Mouse (Mus musculus): ENCODE results near the gene Lrrc23. TPM values are rescaled to one million over a fixed set of nuclear protein-coding genes. Genes with fewer than 3 reads are reported as not detected.

Gene Lrrc23
- total and polyA plus RNA-seq, 2 experiments from 2014 or later = 13.7 to 14.7 TPM

- ATAC-seq (no peak), DNase-seq (no peak)
- Histone ChIP-seq H3K9ac (no peak overlapping the region), H3K36me3 (ENCODE audit: insufficient read depth) (peaks cover 68% of the 10 kb centered on the region), H3K4me3 (ENCODE audit: low read depth, low read length) (no peak overlapping the region), H3K4me2 (ENCODE audit: low read depth) (no peak overlapping the region), H3K27ac (ENCODE audit: low read depth, low read length) (no peak overlapping the region), H3K4me1 (ENCODE audit: insufficient read depth) (peaks cover 17% of the 10 kb centered on the region), H3K9me3 (ENCODE audit: low read length) (no peaks in the 10 kb centered on the region), H3K27me3 (ENCODE audit: insufficient read depth, low read length) (no peaks in the 10 kb centered on the region)
- WGBS = 86% methylated on average over 4 of the region's 4 CpGs
- no peak for TF ChIP-seq CTCF (IDR thresholded peaks at IDR 0.05; ENCODE audit: low read depth)
Measured at GRCm38 (mm10) chr6:124816611-124817010, 37.1 kb upstream of the Lrrc23 start.

DNA sequence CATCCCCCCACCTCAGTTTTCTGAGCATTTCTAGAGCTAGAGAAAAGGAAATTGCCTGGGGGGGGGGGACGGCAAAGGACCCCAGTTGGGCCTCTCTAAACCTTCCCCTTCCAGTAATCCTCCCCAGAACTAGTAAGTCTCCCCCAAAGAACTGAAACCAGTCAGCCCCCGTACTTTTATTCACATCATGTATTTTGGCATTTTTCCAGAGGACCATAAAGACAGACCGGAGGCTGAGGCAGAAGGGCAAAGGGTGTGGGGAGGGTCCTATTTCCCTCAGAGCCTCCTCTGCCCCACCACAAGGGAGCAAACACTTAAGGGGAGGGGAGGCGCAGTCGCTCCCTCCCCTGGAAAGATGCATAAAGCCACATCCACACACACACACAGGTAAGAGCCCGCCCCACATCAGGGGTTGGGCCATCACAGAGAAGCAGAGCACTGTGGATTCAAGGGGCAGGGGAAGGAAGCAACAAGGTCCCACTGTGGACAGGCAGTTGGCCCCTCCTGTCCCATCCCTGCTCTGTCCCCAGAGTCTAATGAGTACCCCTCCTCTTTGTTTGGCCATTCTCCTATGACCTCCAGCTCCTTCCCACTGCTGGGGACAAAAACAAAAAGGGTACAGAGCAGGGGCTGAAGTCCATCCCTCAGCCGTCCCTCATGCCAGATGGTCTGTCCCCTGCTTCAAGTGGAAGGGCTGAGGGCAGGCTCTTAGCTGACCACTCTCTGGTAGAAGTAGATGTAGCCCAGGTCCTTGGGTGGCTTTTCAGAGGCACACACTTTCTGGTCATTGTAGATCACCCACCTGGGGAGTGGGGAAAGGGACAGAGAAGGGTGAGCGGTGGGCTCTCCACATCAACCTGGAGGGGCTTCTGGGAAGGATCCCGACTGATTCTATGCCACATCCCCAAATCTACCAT is 35.6 kb upstream of the Lrrc23 start:
- Histone ChIP-seq H3K36me3 (ENCODE audit: insufficient read depth) (peaks cover 59% of the 10 kb centered on the region), H3K4me1 (ENCODE audit: insufficient read depth) (peaks cover 17% of the 10 kb centered on the region), H3K4me2 (ENCODE audit: low read depth) (no peak overlapping the region), H3K27ac (ENCODE audit: low read depth, low read length) (no peak overlapping the region), H3K9ac (no peak overlapping the region), H3K27me3 (ENCODE audit: insufficient read depth, low read length) (no peaks in the 10 kb centered on the region), H3K9me3 (ENCODE audit: low read length) (no peaks in the 10 kb centered on the region), H3K4me3 (ENCODE audit: low read depth, low read length) (no peak overlapping the region)
- TF ChIP-seq CTCF (IDR thresholded peaks at IDR 0.05; ENCODE audit: low read depth) = no peak
- 60% methylated on average over 9 of the region's 9 CpGs for WGBS
- DNase-seq = no peak
- no peak for ATAC-seq

DNA sequence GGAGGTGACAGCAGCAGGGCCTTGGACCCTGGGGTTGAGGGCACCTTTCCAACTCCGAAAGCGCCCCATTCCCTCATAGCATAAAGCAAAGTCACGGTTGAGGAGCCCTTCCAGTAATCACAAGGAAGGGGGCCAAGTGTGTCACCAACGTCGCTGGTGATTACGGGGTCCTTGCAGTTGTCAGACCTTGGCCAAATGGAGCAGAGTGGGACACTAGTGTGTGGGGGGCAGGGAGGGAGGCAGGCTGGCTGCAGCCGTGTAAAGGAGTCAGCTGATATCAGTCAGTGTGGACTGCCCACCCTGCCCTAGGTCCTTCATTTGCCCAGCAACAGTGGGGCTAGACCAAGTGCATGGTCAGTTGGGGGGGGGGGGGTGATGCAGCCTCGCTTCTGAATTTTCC is 34.9 kb upstream of the Lrrc23 start:
- H3K36me3 ChIP-seq (ENCODE audit: insufficient read depth) = peaks cover 53% of the 10 kb centered on the region
- peak overlapping the region; percentile 57 for H3K4me3 ChIP-seq (ENCODE audit: low read depth, low read length)
- no peak for TF ChIP-seq CTCF (IDR thresholded peaks at IDR 0.05; ENCODE audit: low read depth)
- H3K9me3 ChIP-seq (ENCODE audit: low read length) = no peaks in the 10 kb centered on the region
- peak; percentile 34 for ATAC-seq
- peaks cover 20% of the 10 kb centered on the region for H3K4me1 ChIP-seq (ENCODE audit: insufficient read depth)
- peak overlapping the region; percentile 73; the same call in 1 of the 2 replicates for H3K9ac ChIP-seq
- H3K4me2 ChIP-seq (ENCODE audit: low read depth) = peak overlapping the region; percentile 90
- H3K27ac ChIP-seq (ENCODE audit: low read depth, low read length) = peak overlapping the region; percentile 79; the same call in 1 of the 2 replicates
- H3K27me3 ChIP-seq (ENCODE audit: insufficient read depth, low read length) = no peaks in the 10 kb centered on the region
- no peak for DNase-seq
- 39% methylated on average over 8 of the region's 8 CpGs for WGBS

DNA sequence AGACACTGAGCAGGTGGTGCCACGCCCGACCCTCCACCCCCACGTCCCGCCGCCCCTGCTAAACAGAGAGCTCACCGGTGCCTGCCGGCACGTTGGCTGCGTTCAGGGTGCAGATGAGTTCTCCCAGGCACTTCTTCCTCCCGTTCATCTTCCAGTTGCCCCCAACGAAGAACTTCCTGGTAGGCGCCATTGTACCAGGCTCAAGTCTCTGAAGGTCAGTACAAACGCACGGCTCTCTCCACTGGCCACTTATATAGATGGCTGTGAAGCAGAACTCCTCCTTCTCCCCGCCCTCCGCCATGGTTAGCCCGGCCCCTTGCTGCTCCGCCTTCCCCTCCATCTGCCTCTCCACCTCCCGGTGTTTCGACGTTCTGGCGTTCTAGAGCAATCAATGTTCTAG is 34.4 kb upstream of the Lrrc23 start, which contains the start of gene Tpi1:
Tpi1 (minus strand) TSS at position 364 of the 400 bp plus-strand sequence.
- ATAC-seq = peak; percentile 88
- peaks cover 47% of the 10 kb centered on the region for H3K36me3 ChIP-seq (ENCODE audit: insufficient read depth)
- no peak for TF ChIP-seq CTCF (IDR thresholded peaks at IDR 0.05; ENCODE audit: low read depth)

DNA sequence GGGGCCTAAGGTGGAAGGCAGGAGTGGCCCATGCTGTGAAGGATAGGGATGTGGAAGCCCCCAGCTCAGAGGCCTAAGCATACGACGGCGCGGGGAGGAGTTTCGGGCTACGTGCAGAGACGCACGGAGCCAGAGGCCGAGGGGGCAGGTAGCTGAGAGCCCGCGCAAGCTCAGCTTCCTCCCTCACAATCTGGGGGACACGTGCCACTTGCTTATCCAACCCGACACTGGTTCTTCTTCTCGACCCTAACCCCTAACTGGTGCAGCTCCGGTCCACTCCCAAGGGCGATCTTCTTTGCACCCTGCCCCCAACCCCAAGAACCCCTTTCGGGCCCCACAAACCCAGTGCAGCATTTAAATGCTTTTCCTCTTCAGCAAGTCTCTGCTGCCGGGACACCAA is 34.0 kb upstream of the Lrrc23 start:
- H3K4me2 ChIP-seq (ENCODE audit: low read depth) = peak overlapping the region; percentile 90
- 0% methylated on average over 18 of the region's 18 CpGs for WGBS
- no peaks in the 10 kb centered on the region for H3K9me3 ChIP-seq (ENCODE audit: low read length)
- no peaks in the 10 kb centered on the region for H3K27me3 ChIP-seq (ENCODE audit: insufficient read depth, low read length)
- peak overlapping the region; percentile 73 for H3K9ac ChIP-seq
- ATAC-seq (peak; percentile 76), DNase-seq (peak; percentile 77)
- TF ChIP-seq CTCF (IDR thresholded peaks at IDR 0.05; ENCODE audit: low read depth) = no peak
- peak overlapping the region; percentile 79 for H3K27ac ChIP-seq (ENCODE audit: low read depth, low read length)
- peaks cover 44% of the 10 kb centered on the region for H3K36me3 ChIP-seq (ENCODE audit: insufficient read depth)
- peak overlapping the region; percentile 57 for H3K4me3 ChIP-seq (ENCODE audit: low read depth, low read length)
- H3K4me1 ChIP-seq (ENCODE audit: insufficient read depth) = peaks cover 27% of the 10 kb centered on the region

More for the DNA sequence above, 34.4 kb upstream of the Lrrc23 start, which contains the start of gene Tpi1:
- DNase-seq = peak; percentile 87
- Histone ChIP-seq H3K4me1 (ENCODE audit: insufficient read depth) (peaks cover 24% of the 10 kb centered on the region), H3K27me3 (ENCODE audit: insufficient read depth, low read length) (no peaks in the 10 kb centered on the region), H3K4me2 (ENCODE audit: low read depth) (peak within 1 kb of the TSS; percentile 90), H3K9me3 (ENCODE audit: low read length) (no peaks in the 10 kb centered on the region), H3K27ac (ENCODE audit: low read depth, low read length) (peak within 1 kb of the TSS; percentile 79), H3K4me3 (ENCODE audit: low read depth, low read length) (peak within 1 kb of the TSS; percentile 57), H3K9ac (peak within 1 kb of the TSS; percentile 73)
- 2% methylated on average over 22 of the region's 22 CpGs for whole genome bisulfite sequencing

GRCm38 (mm10) chr6:124812848-124813247 is 33.3 kb upstream of the Lrrc23 start:
- Histone ChIP-seq H3K4me2 (ENCODE audit: low read depth) (peak overlapping the region; percentile 90), H3K27ac (ENCODE audit: low read depth, low read length) (no peak overlapping the region), H3K4me3 (ENCODE audit: low read depth, low read length) (peak overlapping the region; percentile 57), H3K9ac (peak overlapping the region; percentile 73), H3K36me3 (ENCODE audit: insufficient read depth) (peaks cover 38% of the 10 kb centered on the region), H3K27me3 (ENCODE audit: insufficient read depth, low read length) (no peaks in the 10 kb centered on the region), H3K9me3 (ENCODE audit: low read length) (no peaks in the 10 kb centered on the region), H3K4me1 (ENCODE audit: insufficient read depth) (peaks cover 27% of the 10 kb centered on the region)
- no peak for DNase-seq
- 12% methylated on average over 9 of the region's 9 CpGs for WGBS
- no peak for ATAC-seq
- TF ChIP-seq CTCF (IDR thresholded peaks at IDR 0.05; ENCODE audit: low read depth) = no peak

Measured in forebrain, postnatal 0 days (tissue).